Mouse (Mus musculus) splenic B cell, adult 2 months (primary cell): ENCODE measurements around the gene Ero1lb.
A peak's percentile ranks its signal among the peaks of the same experiment; 100 is the strongest.
"Not testable (repeated sequence)": the region's sequence is repeated elsewhere in the genome, so short reads cannot be mapped to it uniquely, and the experiment has no call there.

Experiments
- DNase-seq: peaks from one replicate; pipeline ENCODE4 v3.0.0-alpha.2; 2011; ENCODE audit warnings: low read depth, low spot score
- H3K27me3 ChIP-seq: 2 replicates; pipeline ENCODE4 v1.6.1; 2012; ENCODE audit warnings: mild to moderate bottlenecking, low read length, moderate library complexity, mixed read lengths; ENCODE audit not compliant: control insufficient read depth, poor library complexity, insufficient read depth, severe bottlenecking
- H3K36me3 ChIP-seq: 2 replicates; pipeline ENCODE4 v1.6.1; 2012; ENCODE audit warnings: mild to moderate bottlenecking, low read length, moderate library complexity, mixed read lengths; ENCODE audit not compliant: control insufficient read depth, poor library complexity, insufficient read depth, severe bottlenecking

Ero1lb gene

GRCm38 (mm10) chr13:12619808-12620207, 54.1 kb downstream of the Ero1lb start:
- H3K36me3 ChIP-seq, DNase-seq, H3K27me3 ChIP-seq: not testable (repeated sequence)

GRCm38 (mm10) chr13:12626061-12626460, 60.4 kb downstream of the Ero1lb start:
- DNase-seq, H3K27me3 ChIP-seq, H3K36me3 ChIP-seq: not testable (repeated sequence)

GRCm38 (mm10) chr13:12627746-12628145, 62.1 kb downstream of the Ero1lb start:
- H3K36me3 ChIP-seq, H3K27me3 ChIP-seq: not testable (repeated sequence)
- peak; percentile 66 for DNase-seq

- not testable (repeated sequence) for DNase-seq, H3K27me3 ChIP-seq, H3K36me3 ChIP-seq
Measured at GRCm38 (mm10) chr13:12628181-12628580, 62.5 kb downstream of the Ero1lb start.

GRCm38 (mm10) chr13:12630252-12630651, 64.6 kb downstream of the Ero1lb start:
- not testable (repeated sequence) for H3K27me3 ChIP-seq, DNase-seq, H3K36me3 ChIP-seq

GRCm38 (mm10) chr13:12634941-12635588, 69.4 kb downstream of the Ero1lb start:
- H3K27me3 ChIP-seq, H3K36me3 ChIP-seq, DNase-seq: not testable (repeated sequence)

- H3K27me3 ChIP-seq, H3K36me3 ChIP-seq, DNase-seq: not testable (repeated sequence)
Measured at GRCm38 (mm10) chr13:12642795-12643194, 77.1 kb downstream of the Ero1lb start.

GRCm38 (mm10) chr13:12646676-12647075, 81.0 kb downstream of the Ero1lb start:
- H3K27me3 ChIP-seq, DNase-seq, H3K36me3 ChIP-seq: not testable (repeated sequence)

- peak; percentile 45 for DNase-seq
- not testable (repeated sequence) for H3K36me3 ChIP-seq, H3K27me3 ChIP-seq
Measured at GRCm38 (mm10) chr13:12650020-12650876, 84.6 kb downstream of the Ero1lb start.

- H3K36me3 ChIP-seq, H3K27me3 ChIP-seq: not testable (repeated sequence)
- DNase-seq, result peak; percentile 36
Measured at GRCm38 (mm10) chr13:12650877-12651176, 85.2 kb downstream of the Ero1lb start.
